Mouse (Mus musculus) heart, embryonic 16.5 days (tissue): ENCODE measurements around the gene Per2. TPM values are rescaled to one million over a fixed set of nuclear protein-coding genes. Genes with fewer than 3 reads are reported as not detected.
A peak's percentile ranks its signal among the peaks of the same experiment; 100 is the strongest.

Experiments
- ATAC-seq: fragments of 200-750 bp; cut with Nextera tagmentation; replicated peaks from 2 replicates; pipeline ENCODE4 v1.8.0; 2017; ENCODE audit warnings: moderate number of reproducible peaks; ENCODE audit not compliant: insufficient read depth, low FRiP score; ENCODE audit errors: extremely low read depth
- H3K27ac ChIP-seq: fragments of 300-500 bp; sonication (generic); 2 replicates; pipeline ENCODE4 v1.5.1; 2014; ENCODE audit warnings: mild to moderate bottlenecking, low read length, control low read depth, moderate library complexity
- H3K27me3 ChIP-seq: fragments of 300-500 bp; sonication (generic); 2 replicates; pipeline ENCODE4 v1.6.1; 2014; ENCODE audit warnings: low read length, mixed read lengths; ENCODE audit not compliant: control insufficient read depth, insufficient read depth
- H3K36me3 ChIP-seq: fragments of 300-500 bp; sonication (generic); 2 replicates; pipeline ENCODE4 v1.6.1; 2014; ENCODE audit not compliant: control insufficient read depth, insufficient read depth
- H3K4me1 ChIP-seq: fragments of 300-500 bp; sonication (generic); 2 replicates; pipeline ENCODE4 v1.6.1; 2014; ENCODE audit warnings: low read length, mixed read lengths; ENCODE audit not compliant: control insufficient read depth, insufficient read depth
- H3K4me2 ChIP-seq: fragments of 300-500 bp; sonication (generic); 2 replicates; pipeline ENCODE4 v1.6.1; 2014; ENCODE audit warnings: low read depth, mild to moderate bottlenecking, control low read depth, low read length
- H3K4me3 ChIP-seq: fragments of 300-500 bp; sonication (generic); 2 replicates; pipeline ENCODE4 v1.5.1; 2014; ENCODE audit warnings: mild to moderate bottlenecking, control low read depth, low read length
- H3K9ac ChIP-seq: fragments of 300-500 bp; sonication (generic); 2 replicates; pipeline ENCODE4 v1.6.1; 2014; ENCODE audit warnings: low read length, control low read depth
- H3K9me3 ChIP-seq: fragments of 300-500 bp; sonication (generic); replicated peaks from 2 replicates; pipeline ENCODE4 v1.6.1; 2016; ENCODE audit warnings: low read length; ENCODE audit not compliant: control insufficient read depth
- WGBS: fragments of 180-500 bp; shearing (Covaris S2); extraction: QIAGEN DNeasy Blood & Tissue Kit; methylation state at CpG from one replicate; pipeline ENCODE4 v1.1.7; 2014; 5-methylcytosine and 5-hydroxymethylcytosine counted together
- polyA plus RNA-seq: library from polyadenylated mRNA; unstranded; fragments of >200 nt; fragmentation: Nextera tagmentation; extraction: Ambion mirVana; gene quantifications from 2 replicates; pipeline ENCODE4 v1.2.1, GENCODE M21; 2015

Per2 gene
- polyA plus RNA-seq = 4.9 and 6.2 TPM in 2 replicates

DNA sequence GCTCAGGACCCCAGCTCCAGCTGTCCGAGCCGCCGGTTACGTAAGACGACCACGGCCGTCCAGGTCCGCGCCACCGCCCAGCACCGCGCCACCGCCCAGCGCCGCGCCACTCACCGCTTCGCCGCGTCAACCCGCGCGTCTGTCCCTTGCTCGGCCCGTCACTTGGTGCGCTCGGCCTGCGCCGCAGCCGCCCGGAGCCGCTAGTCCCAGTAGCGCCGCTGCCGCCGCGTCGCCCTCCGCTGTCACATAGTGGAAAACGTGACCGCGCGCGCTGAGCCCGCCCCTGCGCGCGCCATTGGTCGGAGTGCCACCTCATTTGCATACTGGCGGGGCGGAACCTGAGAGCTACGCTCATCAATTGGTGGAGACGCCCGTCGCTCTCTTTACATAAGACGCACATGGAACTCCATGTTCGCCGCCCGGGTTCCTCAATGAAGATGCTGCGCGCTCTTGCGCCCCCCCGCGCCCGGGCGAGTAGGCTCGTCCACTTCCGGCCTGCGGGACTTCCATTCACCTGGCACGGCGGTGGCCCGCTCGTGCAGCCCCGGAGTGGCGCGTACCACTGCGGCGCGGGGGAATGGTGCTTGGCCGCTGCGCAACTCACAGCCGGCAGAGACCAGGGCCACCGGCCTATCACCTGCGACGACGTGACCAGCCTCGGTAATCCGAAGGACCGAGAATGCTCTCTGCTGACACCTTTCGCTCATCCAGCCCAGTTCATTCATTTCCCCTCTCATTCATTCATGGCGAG is at the start of gene Per2:
TSS of gene Per2 (minus strand) at position 266 of the 751 bp plus-strand sequence.
- ATAC-seq = peak; percentile 97
- H3K27me3 ChIP-seq = no peaks in the 10 kb centered on the region
- H3K27ac ChIP-seq = peak within 1 kb of the TSS; percentile 81
- peak within 1 kb of the TSS; percentile 88 for H3K4me3 ChIP-seq
- WGBS = under 1% methylated on average over 88 of the region's 91 CpGs
- no peaks in the 10 kb centered on the region for H3K36me3 ChIP-seq
- H3K9me3 ChIP-seq = no peaks in the 10 kb centered on the region
- peak within 1 kb of the TSS; percentile 83 for H3K9ac ChIP-seq
- peaks cover 43% of the 10 kb centered on the region for H3K4me1 ChIP-seq
- peak within 1 kb of the TSS; percentile 84 for H3K4me2 ChIP-seq

DNA sequence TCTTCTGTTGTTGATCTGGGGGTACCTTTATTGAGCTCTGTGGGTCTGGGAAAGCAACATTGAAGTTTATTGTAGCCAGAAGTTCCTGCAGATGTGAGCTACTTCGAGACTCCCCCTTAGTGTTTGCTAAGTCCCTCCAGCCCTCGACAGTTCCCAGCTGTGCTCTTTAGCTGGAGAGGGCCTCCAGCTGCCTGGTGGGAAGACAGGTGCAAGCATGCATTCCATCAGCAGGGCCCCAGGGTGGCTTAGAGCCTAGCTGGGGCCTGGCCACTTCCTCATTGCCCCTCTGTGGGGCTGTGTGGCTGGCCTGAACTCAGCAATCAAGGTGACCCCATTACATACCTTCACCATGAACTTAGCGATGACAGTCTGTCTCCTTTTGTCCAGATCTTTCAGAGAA is 45.5 kb upstream of the Per2 start:
- Histone ChIP-seq H3K4me1 (no peaks in the 10 kb centered on the region), H3K27ac (no peak overlapping the region), H3K9me3 (no peaks in the 10 kb centered on the region), H3K27me3 (no peaks in the 10 kb centered on the region), H3K36me3 (peaks cover 14% of the 10 kb centered on the region), H3K9ac (no peak overlapping the region), H3K4me3 (no peak overlapping the region), H3K4me2 (no peak overlapping the region)
- no peak for ATAC-seq
- 44% methylated on average over 3 of the region's 3 CpGs for WGBS

DNA sequence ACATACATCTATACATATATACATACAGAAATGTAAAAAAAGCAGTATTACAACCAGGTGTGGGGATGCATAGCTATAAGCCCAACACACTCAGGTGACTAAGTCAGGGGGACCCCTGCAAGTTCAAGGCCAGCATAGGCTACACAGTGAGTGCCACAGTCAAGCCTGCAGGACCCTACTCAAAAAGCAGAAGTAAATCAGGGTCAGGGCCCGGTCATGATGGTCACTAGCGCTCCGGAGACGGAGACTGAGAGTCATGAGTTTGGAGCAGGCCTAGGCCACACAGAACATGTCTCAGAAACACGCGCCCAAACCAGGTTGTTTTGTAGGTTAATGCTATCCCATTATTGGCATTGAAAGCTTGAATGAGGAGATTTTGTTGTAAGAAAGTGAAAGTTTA is 39.5 kb upstream of the Per2 start:
- Histone ChIP-seq H3K4me1 (peaks cover 8% of the 10 kb centered on the region), H3K4me2 (no peak overlapping the region), H3K9me3 (no peaks in the 10 kb centered on the region), H3K27ac (no peak overlapping the region), H3K9ac (no peak overlapping the region), H3K27me3 (no peaks in the 10 kb centered on the region), H3K36me3 (peaks cover 9% of the 10 kb centered on the region), H3K4me3 (no peak overlapping the region)
- 96% methylated on average over 6 of the region's 6 CpGs for WGBS
- no peak for ATAC-seq

DNA sequence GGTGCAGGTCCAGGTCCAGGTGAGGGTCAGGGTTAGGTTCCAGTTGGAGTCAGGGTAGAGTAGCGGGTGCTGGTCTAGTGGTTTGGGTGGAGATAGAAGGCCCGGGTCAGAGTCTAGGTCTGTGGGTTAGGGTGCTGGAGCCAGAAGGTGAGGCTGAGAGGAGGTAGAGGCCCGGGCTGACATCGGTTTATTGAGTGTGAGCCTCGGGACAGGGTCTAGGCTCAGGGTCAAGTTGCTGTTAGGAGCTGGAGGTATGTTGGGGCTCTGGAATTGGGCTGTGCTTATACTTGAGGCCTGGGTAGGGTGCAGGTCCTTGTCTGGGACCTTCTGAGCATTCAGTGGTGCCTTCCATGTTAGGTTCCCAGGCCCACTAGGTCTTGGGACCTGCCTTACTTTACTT is 36.2 kb upstream of the Per2 start:
- H3K27ac ChIP-seq = no peak overlapping the region
- peak overlapping the region; percentile 82 for H3K4me3 ChIP-seq
- no peaks in the 10 kb centered on the region for H3K9me3 ChIP-seq
- H3K4me1 ChIP-seq = peaks cover 8% of the 10 kb centered on the region
- H3K36me3 ChIP-seq = no peaks in the 10 kb centered on the region
- no peaks in the 10 kb centered on the region for H3K27me3 ChIP-seq
- ATAC-seq = no peak
- peak overlapping the region; percentile 89 for H3K9ac ChIP-seq
- WGBS = 48% methylated on average over 5 of the region's 5 CpGs
- peak overlapping the region; percentile 96 for H3K4me2 ChIP-seq

DNA sequence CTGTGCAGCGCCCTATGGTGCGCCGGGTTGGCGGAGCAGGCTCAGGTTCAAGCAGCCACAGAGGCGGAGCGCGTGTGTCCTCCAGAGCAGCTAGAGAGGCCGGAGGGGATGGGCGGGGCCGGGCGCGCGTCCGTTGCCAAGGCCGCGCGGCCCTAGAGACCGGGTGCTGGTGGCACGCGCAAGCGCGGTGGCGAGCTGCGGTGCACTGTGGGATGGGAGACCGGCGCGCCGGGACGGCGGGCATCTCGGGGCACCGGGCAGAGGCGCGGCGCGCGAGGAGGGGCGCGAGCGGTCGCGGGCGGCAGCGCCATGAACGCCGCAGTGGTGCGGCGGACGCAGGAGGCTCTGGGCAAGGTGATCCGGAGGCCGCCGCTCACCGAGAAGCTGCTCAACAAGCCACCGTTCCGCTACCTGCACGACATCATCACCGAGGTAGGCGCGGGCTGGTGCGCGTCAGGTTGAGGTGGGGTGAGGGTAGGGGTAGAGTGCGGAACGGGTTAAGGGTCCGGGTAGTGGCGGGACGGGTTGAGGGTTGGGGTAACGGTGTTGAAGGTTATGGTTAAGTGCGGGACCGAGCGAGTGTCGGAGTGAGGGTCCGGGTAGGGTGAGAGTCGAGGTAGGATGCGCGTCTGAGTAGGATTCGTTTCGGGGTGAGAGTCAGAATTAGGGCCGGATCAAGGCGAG is 35.5 kb upstream of the Per2 start, which contains the start of gene Traf3ip1:
TSS of gene Traf3ip1 (plus strand) at position 191 of the 684 bp plus-strand sequence.
- H3K9me3 ChIP-seq = no peaks in the 10 kb centered on the region
- H3K36me3 ChIP-seq = no peaks in the 10 kb centered on the region
- peak within 1 kb of the TSS; percentile 89 for H3K9ac ChIP-seq
- WGBS = under 1% methylated on average over 79 of the region's 79 CpGs
- no peaks in the 10 kb centered on the region for H3K27me3 ChIP-seq
- H3K4me3 ChIP-seq = peak within 1 kb of the TSS; percentile 82
- H3K4me2 ChIP-seq = peak within 1 kb of the TSS; percentile 96
- peaks cover 8% of the 10 kb centered on the region for H3K4me1 ChIP-seq
- no peak within 1 kb of the TSS for H3K27ac ChIP-seq
- ATAC-seq = peak; percentile 98

DNA sequence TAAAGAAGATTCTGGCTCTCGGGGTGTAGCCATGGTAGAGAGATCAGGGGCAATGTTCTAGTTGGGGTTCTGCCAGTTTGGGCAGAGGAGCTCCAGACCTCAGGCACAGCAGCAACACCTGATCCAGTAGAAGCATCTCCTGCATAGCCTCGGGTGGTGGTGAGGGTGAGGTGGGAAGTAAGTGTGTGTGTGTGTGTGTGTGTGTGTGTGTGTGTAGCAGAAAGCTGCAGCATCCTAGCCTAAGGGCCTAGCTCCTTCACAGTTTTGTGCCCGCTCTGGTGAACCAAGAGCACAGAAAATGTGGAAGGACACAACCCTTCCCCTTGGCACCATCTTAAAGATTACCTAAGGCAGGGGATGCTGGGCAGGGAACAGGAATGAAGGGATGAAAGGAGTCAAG is 34.8 kb upstream of the Per2 start:
- WGBS = 44% methylated on average over 3 of the region's 3 CpGs
- no peaks in the 10 kb centered on the region for H3K27me3 ChIP-seq
- H3K9ac ChIP-seq = peak overlapping the region; percentile 39; the same call in 1 of the 2 replicates
- H3K36me3 ChIP-seq = no peaks in the 10 kb centered on the region
- no peak for ATAC-seq
- H3K9me3 ChIP-seq = no peaks in the 10 kb centered on the region
- peak overlapping the region; percentile 59 for H3K4me2 ChIP-seq
- peak overlapping the region; percentile 82 for H3K4me3 ChIP-seq
- H3K27ac ChIP-seq = no peak overlapping the region
- peaks cover 8% of the 10 kb centered on the region for H3K4me1 ChIP-seq

DNA sequence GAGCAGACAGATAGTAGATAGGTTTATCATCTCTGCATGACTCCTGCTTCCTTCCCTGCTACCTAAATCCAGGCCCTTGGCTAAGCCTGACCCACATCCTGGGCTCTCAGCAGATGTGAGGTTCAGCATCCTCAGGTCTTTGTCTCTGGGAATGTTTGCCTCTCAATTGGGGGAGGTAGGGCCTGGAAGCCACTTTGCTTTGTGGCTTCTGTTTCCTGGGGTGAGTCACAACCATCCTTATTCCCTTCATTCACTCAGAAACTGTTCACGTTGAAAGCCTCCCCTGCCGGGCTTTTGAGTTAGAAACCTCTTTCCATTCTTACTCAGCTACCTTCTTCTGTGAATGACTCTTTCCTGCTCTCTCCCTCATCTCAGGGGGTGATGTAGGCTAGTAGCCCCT is 33.6 kb upstream of the Per2 start:
- 52% methylated on average over 2 of the region's 2 CpGs for WGBS
- Histone ChIP-seq H3K4me1 (peaks cover 8% of the 10 kb centered on the region), H3K9ac (no peak overlapping the region), H3K9me3 (no peaks in the 10 kb centered on the region), H3K4me2 (no peak overlapping the region), H3K4me3 (no peak overlapping the region), H3K27ac (no peak overlapping the region), H3K27me3 (no peaks in the 10 kb centered on the region), H3K36me3 (no peaks in the 10 kb centered on the region)
- ATAC-seq = no peak

DNA sequence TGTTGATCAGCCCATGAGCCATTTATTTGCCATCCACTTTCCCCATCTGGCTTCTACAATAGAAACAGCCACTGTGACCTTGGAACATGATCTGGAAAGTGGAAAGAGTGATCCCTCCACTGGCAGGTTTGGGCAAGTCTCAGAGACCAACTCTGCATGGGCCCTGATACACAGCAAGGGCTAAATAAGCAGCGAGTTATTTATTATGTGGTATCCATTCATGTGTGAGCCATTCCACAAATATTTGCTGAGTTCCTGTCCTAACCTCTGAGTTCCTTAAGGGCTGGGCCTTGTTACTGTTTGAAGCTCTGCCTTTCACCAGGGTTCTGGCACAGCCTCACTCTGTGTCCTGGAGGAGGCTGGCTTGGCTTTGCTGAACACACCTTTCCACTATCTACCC is 31.2 kb upstream of the Per2 start:
- H3K9me3 ChIP-seq = no peaks in the 10 kb centered on the region
- peaks cover 6% of the 10 kb centered on the region for H3K4me1 ChIP-seq
- no peak overlapping the region for H3K4me2 ChIP-seq
- H3K4me3 ChIP-seq = no peak overlapping the region
- no peaks in the 10 kb centered on the region for H3K36me3 ChIP-seq
- no peaks in the 10 kb centered on the region for H3K27me3 ChIP-seq
- WGBS = 50% methylated on average over 1 of the region's 1 CpGs
- no peak for ATAC-seq
- no peak overlapping the region for H3K27ac ChIP-seq
- H3K9ac ChIP-seq = no peak overlapping the region

DNA sequence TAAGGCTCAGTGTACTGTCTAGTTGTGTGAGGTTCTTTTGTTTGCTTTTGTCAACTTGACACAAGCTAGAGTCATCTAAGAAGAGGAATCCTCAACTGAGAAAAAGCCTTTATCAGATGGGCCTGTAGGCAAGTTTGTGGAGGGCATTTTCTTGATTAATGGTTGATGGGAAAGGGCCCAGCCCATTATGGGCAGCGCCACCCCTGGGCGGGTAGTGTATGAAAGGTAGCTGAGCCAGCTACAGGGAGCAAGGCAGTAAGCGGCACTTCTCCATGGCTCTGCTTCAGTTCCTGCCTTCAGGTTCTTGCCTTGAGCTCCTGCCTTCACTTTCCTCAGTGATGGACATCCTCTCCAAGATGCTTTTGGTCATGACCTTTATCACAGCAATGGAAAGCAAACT is 27.0 kb upstream of the Per2 start:
- Histone ChIP-seq H3K9ac (no peak overlapping the region), H3K27ac (no peak overlapping the region), H3K4me1 (0 out of 2 replicates have a peak, but pooled peaks cover 2% of the 10 kb centered on the region), H3K36me3 (no peaks in the 10 kb centered on the region), H3K27me3 (no peaks in the 10 kb centered on the region), H3K4me3 (no peak overlapping the region), H3K9me3 (no peaks in the 10 kb centered on the region), H3K4me2 (no peak overlapping the region)
- 62% methylated on average over 3 of the region's 3 CpGs for WGBS
- ATAC-seq = no peak
